Mouse (Mus musculus): ENCODE data around the gene Hs2st1. TPM values are rescaled to one million over a fixed set of nuclear protein-coding genes. Genes with fewer than 3 reads are reported as not detected.

Hs2st1 gene
- polyA plus RNA-seq, 1 experiment from 2014 or later = 13.9 TPM

- Histone ChIP-seq H3K4me2 (ENCODE audit: low read length) (no peak overlapping the region), H3K9me3 (replicated peaks; ENCODE audit: control insufficient read depth, low read length, poor library complexity, severe bottlenecking) (no peaks in the 10 kb centered on the region), H3K4me1 (ENCODE audit: control insufficient read depth, insufficient read depth, low read length) (no peaks in the 10 kb centered on the region), H3K36me3 (ENCODE audit: control insufficient read depth, insufficient read depth, low read length) (no peaks in the 10 kb centered on the region), H3K9ac (ENCODE audit: low read depth, low read length) (no peak overlapping the region), H3K27me3 (ENCODE audit: control insufficient read depth, insufficient read depth, low read depth, low read length) (no peaks in the 10 kb centered on the region), H3K4me3 (ENCODE audit: low read depth, low read length) (no peak overlapping the region), H3K27ac (ENCODE audit: low read length) (no peak overlapping the region)
- 75% methylated on average over 5 of the region's 5 CpGs for WGBS
- ATAC-seq = no peak
Measured at GRCm38 (mm10) chr3:144480595-144480994, 89.4 kb downstream of the Hs2st1 start.

GRCm38 (mm10) chr3:144478427-144478794, 91.6 kb downstream of the Hs2st1 start:
- H3K27ac ChIP-seq (ENCODE audit: low read length) = no peak overlapping the region
- H3K36me3 ChIP-seq (ENCODE audit: control insufficient read depth, insufficient read depth, low read length) = no peaks in the 10 kb centered on the region
- ATAC-seq = no peak
- no peak overlapping the region for H3K4me3 ChIP-seq (ENCODE audit: low read depth, low read length)
- H3K9ac ChIP-seq (ENCODE audit: low read depth, low read length) = no peak overlapping the region
- no peaks in the 10 kb centered on the region for H3K27me3 ChIP-seq (ENCODE audit: control insufficient read depth, insufficient read depth, low read depth, low read length)
- no peak overlapping the region for H3K4me2 ChIP-seq (ENCODE audit: low read length)
- no peaks in the 10 kb centered on the region for H3K4me1 ChIP-seq (ENCODE audit: control insufficient read depth, insufficient read depth, low read length)
- 91% methylated on average over 7 of the region's 7 CpGs for WGBS
- no peaks in the 10 kb centered on the region for H3K9me3 ChIP-seq (replicated peaks; ENCODE audit: control insufficient read depth, low read length, poor library complexity, severe bottlenecking)

- no peak overlapping the region for H3K9ac ChIP-seq (ENCODE audit: low read depth, low read length)
- no peaks in the 10 kb centered on the region for H3K4me1 ChIP-seq (ENCODE audit: control insufficient read depth, insufficient read depth, low read length)
- ATAC-seq = no peak
- H3K9me3 ChIP-seq (replicated peaks; ENCODE audit: control insufficient read depth, low read length, poor library complexity, severe bottlenecking) = no peaks in the 10 kb centered on the region
- H3K36me3 ChIP-seq (ENCODE audit: control insufficient read depth, insufficient read depth, low read length) = no peaks in the 10 kb centered on the region
- WGBS = 84% methylated on average over 12 of the region's 12 CpGs
- no peak overlapping the region for H3K4me3 ChIP-seq (ENCODE audit: low read depth, low read length)
- H3K27ac ChIP-seq (ENCODE audit: low read length) = no peak overlapping the region
- no peak overlapping the region for H3K4me2 ChIP-seq (ENCODE audit: low read length)
- H3K27me3 ChIP-seq (ENCODE audit: control insufficient read depth, insufficient read depth, low read depth, low read length) = no peaks in the 10 kb centered on the region
Measured at GRCm38 (mm10) chr3:144477707-144478426, 92.1 kb downstream of the Hs2st1 start.

- H3K4me2 ChIP-seq (ENCODE audit: low read length) = no peak overlapping the region
- no peak overlapping the region for H3K27ac ChIP-seq (ENCODE audit: low read length)
- H3K9ac ChIP-seq (ENCODE audit: low read depth, low read length) = no peak overlapping the region
- no peaks in the 10 kb centered on the region for H3K9me3 ChIP-seq (replicated peaks; ENCODE audit: control insufficient read depth, low read length, poor library complexity, severe bottlenecking)
- peaks cover 9% of the 10 kb centered on the region for H3K4me1 ChIP-seq (ENCODE audit: control insufficient read depth, insufficient read depth, low read length)
- no peaks in the 10 kb centered on the region for H3K27me3 ChIP-seq (ENCODE audit: control insufficient read depth, insufficient read depth, low read depth, low read length)
- H3K4me3 ChIP-seq (ENCODE audit: low read depth, low read length) = no peak overlapping the region
- H3K36me3 ChIP-seq (ENCODE audit: control insufficient read depth, insufficient read depth, low read length) = no peaks in the 10 kb centered on the region
- 96% methylated on average over 5 of the region's 5 CpGs for WGBS
- no peak for ATAC-seq
Measured at GRCm38 (mm10) chr3:144475891-144476290, 94.1 kb downstream of the Hs2st1 start.

- H3K9me3 ChIP-seq (replicated peaks; ENCODE audit: control insufficient read depth, low read length, poor library complexity, severe bottlenecking) = no peaks in the 10 kb centered on the region
- 91% methylated on average over 5 of the region's 5 CpGs for WGBS
- no peak for ATAC-seq
- H3K4me2 ChIP-seq (ENCODE audit: low read length) = no peak overlapping the region
- no peak overlapping the region for H3K9ac ChIP-seq (ENCODE audit: low read depth, low read length)
- no peaks in the 10 kb centered on the region for H3K27me3 ChIP-seq (ENCODE audit: control insufficient read depth, insufficient read depth, low read depth, low read length)
- no peak overlapping the region for H3K4me3 ChIP-seq (ENCODE audit: low read depth, low read length)
- peaks cover 14% of the 10 kb centered on the region for H3K4me1 ChIP-seq (ENCODE audit: control insufficient read depth, insufficient read depth, low read length)
- H3K27ac ChIP-seq (ENCODE audit: low read length) = no peak overlapping the region
- no peaks in the 10 kb centered on the region for H3K36me3 ChIP-seq (ENCODE audit: control insufficient read depth, insufficient read depth, low read length)
Measured at GRCm38 (mm10) chr3:144474726-144475125, 95.3 kb downstream of the Hs2st1 start.

GRCm38 (mm10) chr3:144471954-144472353, 98.0 kb downstream of the Hs2st1 start:
- peaks cover 14% of the 10 kb centered on the region for H3K4me1 ChIP-seq (ENCODE audit: control insufficient read depth, insufficient read depth, low read length)
- H3K27ac ChIP-seq (ENCODE audit: low read length) = no peak overlapping the region
- no peaks in the 10 kb centered on the region for H3K27me3 ChIP-seq (ENCODE audit: control insufficient read depth, insufficient read depth, low read depth, low read length)
- H3K4me3 ChIP-seq (ENCODE audit: low read depth, low read length) = no peak overlapping the region
- ATAC-seq = no peak
- H3K9me3 ChIP-seq (replicated peaks; ENCODE audit: control insufficient read depth, low read length, poor library complexity, severe bottlenecking) = no peaks in the 10 kb centered on the region
- no peak overlapping the region for H3K4me2 ChIP-seq (ENCODE audit: low read length)
- no peak overlapping the region for H3K9ac ChIP-seq (ENCODE audit: low read depth, low read length)
- WGBS = 54% methylated on average over 3 of the region's 3 CpGs
- no peaks in the 10 kb centered on the region for H3K36me3 ChIP-seq (ENCODE audit: control insufficient read depth, insufficient read depth, low read length)

GRCm38 (mm10) chr3:144470901-144471300, 99.1 kb downstream of the Hs2st1 start:
- 25% methylated on average over 14 of the region's 14 CpGs for WGBS
- peak; percentile 25; the same call in 1 of the 2 replicates for ATAC-seq

GRCm38 (mm10) chr3:144467521-144467920, 102.5 kb downstream of the Hs2st1 start:
- H3K9me3 ChIP-seq (replicated peaks; ENCODE audit: control insufficient read depth, low read length, poor library complexity, severe bottlenecking) = no peaks in the 10 kb centered on the region
- 71% methylated on average over 10 of the region's 10 CpGs for WGBS
- peaks cover 2% of the 10 kb centered on the region; the same call in 1 of the 2 replicates for H3K36me3 ChIP-seq (ENCODE audit: control insufficient read depth, insufficient read depth, low read length)
- no peaks in the 10 kb centered on the region for H3K27me3 ChIP-seq (ENCODE audit: control insufficient read depth, insufficient read depth, low read depth, low read length)
- no peak overlapping the region for H3K4me3 ChIP-seq (ENCODE audit: low read depth, low read length)
- H3K9ac ChIP-seq (ENCODE audit: low read depth, low read length) = no peak overlapping the region
- H3K4me1 ChIP-seq (ENCODE audit: control insufficient read depth, insufficient read depth, low read length) = peaks cover 14% of the 10 kb centered on the region
- H3K27ac ChIP-seq (ENCODE audit: low read length) = no peak overlapping the region
- no peak for ATAC-seq
- H3K4me2 ChIP-seq (ENCODE audit: low read length) = no peak overlapping the region

More at GRCm38 (mm10) chr3:144470901-144471300, 99.1 kb downstream of the Hs2st1 start:
- H3K4me1 ChIP-seq (ENCODE audit: control insufficient read depth, insufficient read depth, low read length) = peaks cover 14% of the 10 kb centered on the region
- no peaks in the 10 kb centered on the region for H3K36me3 ChIP-seq (ENCODE audit: control insufficient read depth, insufficient read depth, low read length)
- H3K27me3 ChIP-seq (ENCODE audit: control insufficient read depth, insufficient read depth, low read depth, low read length) = no peaks in the 10 kb centered on the region
- peak overlapping the region; percentile 41; the same call in 1 of the 2 replicates for H3K27ac ChIP-seq (ENCODE audit: low read length)
- no peak overlapping the region for H3K4me3 ChIP-seq (ENCODE audit: low read depth, low read length)
- H3K9ac ChIP-seq (ENCODE audit: low read depth, low read length) = peak overlapping the region; percentile 7; the same call in 1 of the 2 replicates
- no peaks in the 10 kb centered on the region for H3K9me3 ChIP-seq (replicated peaks; ENCODE audit: control insufficient read depth, low read length, poor library complexity, severe bottlenecking)
- H3K4me2 ChIP-seq (ENCODE audit: low read length) = peak overlapping the region; percentile 29

- H3K27me3 ChIP-seq (ENCODE audit: control insufficient read depth, insufficient read depth, low read depth, low read length) = no peaks in the 10 kb centered on the region
- 94% methylated on average over 8 of the region's 8 CpGs for WGBS
- H3K27ac ChIP-seq (ENCODE audit: low read length) = no peak overlapping the region
- H3K36me3 ChIP-seq (ENCODE audit: control insufficient read depth, insufficient read depth, low read length) = peaks cover 2% of the 10 kb centered on the region; the same call in 1 of the 2 replicates
- no peak overlapping the region for H3K4me2 ChIP-seq (ENCODE audit: low read length)
- H3K9me3 ChIP-seq (replicated peaks; ENCODE audit: control insufficient read depth, low read length, poor library complexity, severe bottlenecking) = no peaks in the 10 kb centered on the region
- peaks cover 7% of the 10 kb centered on the region for H3K4me1 ChIP-seq (ENCODE audit: control insufficient read depth, insufficient read depth, low read length)
- H3K9ac ChIP-seq (ENCODE audit: low read depth, low read length) = no peak overlapping the region
- ATAC-seq = no peak
- no peak overlapping the region for H3K4me3 ChIP-seq (ENCODE audit: low read depth, low read length)
Measured at GRCm38 (mm10) chr3:144466108-144466678, 103.8 kb downstream of the Hs2st1 start.
